Mouse (Mus musculus): Measurements from ENCODE around the gene Fras1.

DNA sequence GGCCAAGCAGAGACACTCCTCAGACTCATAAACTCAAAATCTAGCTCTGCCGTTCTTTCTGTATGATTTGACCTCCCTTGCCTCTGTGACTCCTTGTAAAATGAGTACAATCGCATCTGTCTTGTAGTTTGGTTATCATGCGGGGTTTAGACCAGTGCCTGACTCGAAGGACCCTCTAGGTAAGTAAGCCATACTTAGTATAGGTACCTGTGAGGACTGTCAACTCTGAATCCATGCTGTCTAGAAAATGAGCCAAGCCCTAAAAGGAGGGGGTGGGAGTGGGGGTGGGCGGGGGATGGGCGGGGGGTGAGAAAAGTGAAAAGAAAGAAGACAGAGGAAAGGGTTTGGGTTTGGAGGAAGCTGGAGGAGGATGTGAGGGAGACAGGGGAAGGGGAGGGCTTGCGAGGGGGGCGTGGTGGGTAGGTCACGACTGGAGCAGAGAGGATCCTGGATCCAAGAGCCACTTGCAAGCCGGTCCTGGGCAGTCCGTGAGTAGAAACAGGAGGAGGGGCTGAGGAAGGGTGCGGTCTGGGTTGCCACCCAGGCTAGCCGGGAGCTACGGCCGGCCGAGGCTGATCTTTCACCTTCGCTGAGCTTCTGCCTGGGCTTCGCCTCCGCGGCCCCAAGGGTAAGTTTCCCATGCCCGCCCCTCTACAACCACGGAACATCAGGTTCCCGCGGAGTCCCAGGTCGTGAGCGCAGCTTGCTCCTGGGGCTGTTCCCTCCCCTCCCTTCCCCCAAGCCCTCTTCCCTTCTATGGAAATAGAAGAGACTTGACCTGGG, 419.4 kb downstream of the Fras1 start, which contains the start of gene Anxa3:
- TF ChIP-seq CTCF (IDR thresholded peaks at IDR 0.05 in 2 of 3, conservative IDR thresholded peaks at IDR 0.05 in 1 of 3; ENCODE audit: control insufficient read depth in 1 of 3, insufficient read depth in 1 of 3, low read depth in 2 of 3, low read length in 3 of 3, poor library complexity in 1 of 3, severe bottlenecking in 1 of 3), result no peak
- no peak for TF ChIP-seq CHD1 (IDR thresholded peaks at IDR 0.05; ENCODE audit: low read depth, low read length)
- TF ChIP-seq MEF2A (IDR thresholded peaks at IDR 0.05; ENCODE audit: extremely low read depth, insufficient replicate concordance, low read depth, low read length, poor library complexity, severe bottlenecking), result no peak
- no peak for TF ChIP-seq USF1 (IDR thresholded peaks at IDR 0.05; ENCODE audit: low read depth, low read length)
- no peak for TF ChIP-seq EP300 (IDR thresholded peaks at IDR 0.05; ENCODE audit: low read depth in 1 of 2, low read length in 2 of 2)
- no peak for TF ChIP-seq POLR2A (IDR thresholded peaks at IDR 0.05; ENCODE audit: control insufficient read depth in 1 of 2, insufficient read depth in 1 of 2, low read depth in 1 of 2, low read length in 2 of 2, poor library complexity in 1 of 2)
- TF ChIP-seq ETS1 (IDR thresholded peaks at IDR 0.05; ENCODE audit: low read depth, low read length), result no peak
- no peak for TF ChIP-seq SMC3 (IDR thresholded peaks at IDR 0.05; ENCODE audit: low read depth, low read length)

Data from MEL (cell line).